In genomic region chr2:163054335-163054840, GRCm38 (mm10) we compare ENCODE assay signal across 1 mouse cellular context.
A peak's percentile ranks its signal among the peaks of the same experiment; 100 is the strongest.
TF ChIP-seq lines count a peak whose summit lies in the region.

Gene Mybl2, plus strand, starts transcription at chr2:163054687.

TF ChIP-seq in CH12.LX, 34 proteins besides CTCF, POLR2A, EP300 and RAD21 (continued from another document):
- TF ChIP-seq RCOR1 (conservative IDR thresholded peaks at IDR 0.05; ENCODE audit: low read depth, low read length) (no peak), ZC3H11A (IDR thresholded peaks at IDR 0.05; ENCODE audit: low read depth, low read length) (no peak), SMC3 (IDR thresholded peaks at IDR 0.05; ENCODE audit: low read depth, low read length) (no peak), USF2 (conservative IDR thresholded peaks at IDR 0.05; ENCODE audit: low read depth, low read length) (no peak), JUN (IDR thresholded peaks at IDR 0.05; ENCODE audit: insufficient read depth, low read depth, low read length) (no peak), UBTF (IDR thresholded peaks at IDR 0.05; ENCODE audit: low read depth, low read length) (no peak), MAFK (IDR thresholded peaks at IDR 0.05; ENCODE audit: insufficient replicate concordance, low read length) (no peak), BHLHE40 (IDR thresholded peaks at IDR 0.05; ENCODE audit: low read depth, low read length) (peak; percentile 60), USF1 (IDR thresholded peaks at IDR 0.05; ENCODE audit: low read depth, low read length) (no peak), CHD2 (IDR thresholded peaks at IDR 0.05; ENCODE audit: low read length) (no peak), GABPA (IDR thresholded peaks at IDR 0.05; ENCODE audit: insufficient replicate concordance, low read depth, low read length) (no peak)
